Mouse (Mus musculus) midbrain, embryonic 13.5 days (tissue): Measurements from ENCODE around the gene Ankrd13c. TPM values are rescaled to one million over a fixed set of nuclear protein-coding genes. Genes with fewer than 3 reads are reported as not detected.

Experiments
- ATAC-seq: fragments of 200-750 bp; cut with Nextera tagmentation; 2 replicates; pipeline ENCODE4 v1.8.0; 2017; ENCODE audit warnings: mild to moderate bottlenecking, moderate TSS enrichment, moderate library complexity
- H3K27ac ChIP-seq: fragments of 300-500 bp; sonication (generic); 2 replicates; pipeline ENCODE4 v1.5.1; 2015; ENCODE audit warnings: inconsistent platforms, mild to moderate bottlenecking, moderate library complexity
- H3K27me3 ChIP-seq: fragments of 300-500 bp; sonication (generic); 2 replicates; pipeline ENCODE4 v1.6.1; 2015; ENCODE audit warnings: mild to moderate bottlenecking, inconsistent platforms
- H3K36me3 ChIP-seq: fragments of 300-500 bp; sonication (generic); 2 replicates; pipeline ENCODE4 v1.6.1; 2015; ENCODE audit warnings: mild to moderate bottlenecking, inconsistent platforms
- H3K4me1 ChIP-seq: fragments of 300-500 bp; sonication (generic); replicated peaks from 2 replicates; pipeline ENCODE4 v1.6.1; 2015; ENCODE audit warnings: inconsistent platforms
- H3K4me2 ChIP-seq: fragments of 300-500 bp; sonication (generic); replicated peaks from 2 replicates; pipeline ENCODE4 v1.6.1; 2015; ENCODE audit warnings: moderate library complexity, mild to moderate bottlenecking, inconsistent platforms
- H3K4me3 ChIP-seq: fragments of 300-500 bp; sonication (generic); replicated peaks from 2 replicates; pipeline ENCODE4 v1.5.1; 2015; ENCODE audit warnings: mild to moderate bottlenecking, inconsistent platforms
- H3K9ac ChIP-seq: fragments of 300-500 bp; sonication (generic); replicated peaks from 2 replicates; pipeline ENCODE4 v1.6.1; 2015; ENCODE audit warnings: mild to moderate bottlenecking, inconsistent platforms
- H3K9me3 ChIP-seq: fragments of 300-500 bp; sonication (generic); 2 replicates; pipeline ENCODE4 v1.6.1; 2016; ENCODE audit warnings: mild to moderate bottlenecking, inconsistent platforms
- WGBS: fragments of 180-500 bp; shearing (Covaris S2); methylation state at CpG from one replicate; pipeline ENCODE4 v1.1.7; 2015; 5-methylcytosine and 5-hydroxymethylcytosine counted together
- polyA plus RNA-seq: library from polyadenylated mRNA; unstranded; fragments of >200 nt; fragmentation: Nextera tagmentation; extraction: Ambion mirVana; gene quantifications from 2 replicates; pipeline ENCODE4 v1.2.1, GENCODE M21; 2015

Gene Ankrd13c
- polyA plus RNA-seq = 21.3 and 22.3 TPM in 2 replicates

- Histone ChIP-seq H3K4me2 (peak within 1 kb of the TSS; percentile 97), H3K36me3 (0 out of 2 replicates have a peak, but pooled peaks cover 5% of the 10 kb centered on the region), H3K9ac (peak within 1 kb of the TSS; percentile 98), H3K27ac (peak within 1 kb of the TSS; percentile 98), H3K4me3 (peak within 1 kb of the TSS; percentile 99), H3K9me3 (no peaks in the 10 kb centered on the region), H3K4me1 (peaks cover 32% of the 10 kb centered on the region), H3K27me3 (no peaks in the 10 kb centered on the region)
- ATAC-seq = peak; percentile 99
- WGBS = under 1% methylated on average over 45 of the region's 45 CpGs
Observed at GRCm38 (mm10) chr3:157946843-157947358, at the start of gene Ankrd13c. Gene Ankrd13c, plus strand, starts transcription at chr3:157947239.

- no peaks in the 10 kb centered on the region for H3K4me1 ChIP-seq
- H3K9ac ChIP-seq = no peak overlapping the region
- no peak overlapping the region for H3K4me2 ChIP-seq
- no peaks in the 10 kb centered on the region for H3K27me3 ChIP-seq
- ATAC-seq = no peak
- no peak overlapping the region for H3K27ac ChIP-seq
- 88% methylated on average over 3 of the region's 3 CpGs for WGBS
- no peak overlapping the region for H3K4me3 ChIP-seq
- H3K9me3 ChIP-seq = no peaks in the 10 kb centered on the region
- no peaks in the 10 kb centered on the region for H3K36me3 ChIP-seq
Observed at GRCm38 (mm10) chr3:157897645-157898044, 49.4 kb upstream of the Ankrd13c start.

- Histone ChIP-seq H3K27me3 (no peaks in the 10 kb centered on the region), H3K4me3 (no peak overlapping the region), H3K4me2 (no peak overlapping the region), H3K36me3 (no peaks in the 10 kb centered on the region), H3K9me3 (no peaks in the 10 kb centered on the region), H3K27ac (no peak overlapping the region), H3K4me1 (no peaks in the 10 kb centered on the region), H3K9ac (no peak overlapping the region)
- 90% methylated on average over 1 of the region's 1 CpGs for WGBS
- no peak for ATAC-seq
Observed at GRCm38 (mm10) chr3:157899986-157900385, 47.1 kb upstream of the Ankrd13c start.

- H3K4me2 ChIP-seq = no peak overlapping the region
- no peaks in the 10 kb centered on the region for H3K27me3 ChIP-seq
- no peak overlapping the region for H3K9ac ChIP-seq
- H3K4me1 ChIP-seq = no peaks in the 10 kb centered on the region
- H3K9me3 ChIP-seq = no peaks in the 10 kb centered on the region
- H3K27ac ChIP-seq = no peak overlapping the region
- no peaks in the 10 kb centered on the region for H3K36me3 ChIP-seq
- no peak for ATAC-seq
- WGBS = 89% methylated on average over 5 of the region's 5 CpGs
- no peak overlapping the region for H3K4me3 ChIP-seq
Observed at GRCm38 (mm10) chr3:157901721-157902120, 45.3 kb upstream of the Ankrd13c start.

GRCm38 (mm10) chr3:157908166-157908565, 38.9 kb upstream of the Ankrd13c start:
- no peaks in the 10 kb centered on the region for H3K36me3 ChIP-seq
- H3K9me3 ChIP-seq = no peaks in the 10 kb centered on the region
- H3K27me3 ChIP-seq = no peaks in the 10 kb centered on the region
- H3K4me1 ChIP-seq = no peaks in the 10 kb centered on the region
- H3K4me2 ChIP-seq = no peak overlapping the region
- no peak for ATAC-seq
- no peak overlapping the region for H3K4me3 ChIP-seq
- 81% methylated on average over 3 of the region's 3 CpGs for WGBS
- H3K9ac ChIP-seq = no peak overlapping the region
- H3K27ac ChIP-seq = no peak overlapping the region

- H3K27me3 ChIP-seq = no peaks in the 10 kb centered on the region
- no peak for ATAC-seq
- H3K9ac ChIP-seq = no peak overlapping the region
- H3K9me3 ChIP-seq = no peaks in the 10 kb centered on the region
- no peak overlapping the region for H3K27ac ChIP-seq
- WGBS = 84% methylated on average over 3 of the region's 3 CpGs
- no peak overlapping the region for H3K4me3 ChIP-seq
- H3K36me3 ChIP-seq = no peaks in the 10 kb centered on the region
- no peak overlapping the region for H3K4me2 ChIP-seq
- no peaks in the 10 kb centered on the region for H3K4me1 ChIP-seq
Observed at GRCm38 (mm10) chr3:157910262-157910661, 36.8 kb upstream of the Ankrd13c start.

- Histone ChIP-seq H3K4me1 (no peaks in the 10 kb centered on the region), H3K27ac (no peak overlapping the region), H3K4me3 (no peak overlapping the region), H3K27me3 (no peaks in the 10 kb centered on the region), H3K9me3 (no peaks in the 10 kb centered on the region), H3K9ac (no peak overlapping the region), H3K4me2 (no peak overlapping the region), H3K36me3 (no peaks in the 10 kb centered on the region)
- no peak for ATAC-seq
- WGBS = 95% methylated on average over 2 of the region's 2 CpGs
Observed at GRCm38 (mm10) chr3:157912155-157912554, 34.9 kb upstream of the Ankrd13c start.

GRCm38 (mm10) chr3:157916336-157916735, 30.7 kb upstream of the Ankrd13c start:
- no peak overlapping the region for H3K9ac ChIP-seq
- H3K36me3 ChIP-seq = no peaks in the 10 kb centered on the region
- ATAC-seq = no peak
- no peak overlapping the region for H3K4me2 ChIP-seq
- H3K27me3 ChIP-seq = no peaks in the 10 kb centered on the region
- no peaks in the 10 kb centered on the region for H3K4me1 ChIP-seq
- H3K4me3 ChIP-seq = no peak overlapping the region
- no peak overlapping the region for H3K27ac ChIP-seq
- H3K9me3 ChIP-seq = no peaks in the 10 kb centered on the region
- WGBS = 55% methylated on average over 4 of the region's 4 CpGs

- no peak for ATAC-seq
- peaks cover 9% of the 10 kb centered on the region; the same call in 1 of the 2 replicates for H3K4me1 ChIP-seq
- H3K27ac ChIP-seq = no peak overlapping the region
- H3K4me3 ChIP-seq = no peak overlapping the region
- no peak overlapping the region for H3K4me2 ChIP-seq
- no peaks in the 10 kb centered on the region for H3K36me3 ChIP-seq
- H3K27me3 ChIP-seq = no peaks in the 10 kb centered on the region
- no peak overlapping the region for H3K9ac ChIP-seq
- WGBS = 93% methylated on average over 2 of the region's 2 CpGs
- H3K9me3 ChIP-seq = no peaks in the 10 kb centered on the region
Observed at GRCm38 (mm10) chr3:157921376-157921775, 25.7 kb upstream of the Ankrd13c start.

- no peaks in the 10 kb centered on the region for H3K27me3 ChIP-seq
- H3K27ac ChIP-seq = no peak overlapping the region
- no peak overlapping the region for H3K4me2 ChIP-seq
- ATAC-seq = no peak
- H3K9ac ChIP-seq = no peak overlapping the region
- H3K9me3 ChIP-seq = no peaks in the 10 kb centered on the region
- no peaks in the 10 kb centered on the region for H3K36me3 ChIP-seq
- no peak overlapping the region for H3K4me3 ChIP-seq
- WGBS = 85% methylated on average over 3 of the region's 3 CpGs
- peaks cover 9% of the 10 kb centered on the region; the same call in 1 of the 2 replicates for H3K4me1 ChIP-seq
Observed at GRCm38 (mm10) chr3:157923268-157923835, 23.7 kb upstream of the Ankrd13c start.

GRCm38 (mm10) chr3:157924692-157925328, 22.2 kb upstream of the Ankrd13c start, which contains the start of gene Cth:
Gene Cth, minus strand, starts transcription at chr3:157925077.
- H3K4me1 ChIP-seq = peaks cover 9% of the 10 kb centered on the region; the same call in 1 of the 2 replicates
- H3K4me3 ChIP-seq = peak within 1 kb of the TSS; percentile 50
- ATAC-seq = peak; percentile 100
- peak within 1 kb of the TSS; percentile 59 for H3K9ac ChIP-seq
- peak within 1 kb of the TSS; percentile 86 for H3K4me2 ChIP-seq
- H3K36me3 ChIP-seq = no peaks in the 10 kb centered on the region
- H3K27ac ChIP-seq = no peak within 1 kb of the TSS
- no peaks in the 10 kb centered on the region for H3K9me3 ChIP-seq
- H3K27me3 ChIP-seq = no peaks in the 10 kb centered on the region
- 2% methylated on average over 30 of the region's 30 CpGs for whole genome bisulfite sequencing

GRCm38 (mm10) chr3:157925706-157926510, 21.1 kb upstream of the Ankrd13c start:
- Histone ChIP-seq H3K4me2 (no peak overlapping the region), H3K4me1 (peaks cover 9% of the 10 kb centered on the region; the same call in 1 of the 2 replicates), H3K9me3 (no peaks in the 10 kb centered on the region), H3K9ac (no peak overlapping the region), H3K27me3 (no peaks in the 10 kb centered on the region), H3K27ac (no peak overlapping the region), H3K4me3 (no peak overlapping the region), H3K36me3 (no peaks in the 10 kb centered on the region)
- WGBS = 89% methylated on average over 14 of the region's 14 CpGs
- ATAC-seq = no peak
